Mouse (Mus musculus): Measurements from ENCODE around the gene Rapgef6. TPM values are rescaled to one million over a fixed set of nuclear protein-coding genes. Genes with fewer than 3 reads are reported as not detected.

The Rapgef6 gene
- polyA plus RNA-seq, 1 experiment: 3.2 TPM

DNA sequence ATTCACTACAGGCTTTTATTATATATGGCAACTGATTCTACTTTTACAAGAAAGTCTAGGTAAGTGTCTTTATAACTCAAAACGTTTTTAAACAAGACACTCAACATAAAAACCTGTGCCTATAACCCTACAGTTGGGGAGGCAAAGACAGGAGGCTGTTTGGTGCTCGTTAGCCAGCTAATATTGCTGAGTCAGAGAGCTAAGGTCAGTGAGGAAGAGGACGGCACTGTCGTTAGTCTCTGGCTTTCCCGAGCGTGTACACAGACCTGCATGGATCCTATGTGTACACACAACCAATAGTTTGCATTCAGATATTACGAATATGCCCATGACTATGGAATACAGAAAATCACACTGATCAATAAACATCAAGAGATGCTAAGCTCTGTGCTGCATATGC lies 208.7 kb downstream of the Rapgef6 start:
- Histone ChIP-seq H3K36me3 (ENCODE audit: control insufficient read depth, insufficient read depth) (peaks cover 24% of the 10 kb centered on the region), H3K4me3 (ENCODE audit: insufficient read depth, poor library complexity, severe bottlenecking) (no peak overlapping the region), H3K27me3 (ENCODE audit: control insufficient read depth, insufficient read depth, insufficient read length) (no peaks in the 10 kb centered on the region), H3K79me3 (ENCODE audit: low read depth) (no peaks in the 10 kb centered on the region), H3K79me2 (ENCODE audit: control insufficient read depth, insufficient read depth) (no peaks in the 10 kb centered on the region), H3ac (ENCODE audit: control insufficient read depth, insufficient read length, low read depth) (no peak overlapping the region)
- TF ChIP-seq MAX (IDR thresholded peaks at IDR 0.05): no peak

DNA sequence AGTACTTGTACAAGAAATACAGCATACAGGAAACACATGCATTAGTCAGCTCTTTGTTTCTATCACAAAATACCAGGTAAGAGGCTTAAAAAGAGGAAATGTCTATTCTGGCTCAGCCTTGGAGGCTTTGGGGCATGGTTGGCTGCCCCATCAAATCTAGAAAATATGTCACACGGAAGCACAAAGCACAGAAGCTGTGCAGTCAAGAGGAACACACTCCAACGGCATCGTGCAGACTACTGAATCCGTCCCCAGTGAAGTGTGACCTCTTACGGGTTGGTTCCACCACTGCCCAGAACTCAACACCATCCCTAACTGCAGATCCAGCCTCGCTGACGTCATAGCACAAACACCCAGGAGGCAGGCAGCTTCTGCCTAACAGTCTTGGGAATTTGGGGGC lies 210.9 kb downstream of the Rapgef6 start:
- no peak for TF ChIP-seq FOSL1 (IDR thresholded peaks at IDR 0.05; ENCODE audit: insufficient read depth, low read length, poor library complexity, severe bottlenecking)
- TF ChIP-seq CEBPB (IDR thresholded peaks at IDR 0.05; ENCODE audit: low read depth): no peak
- no peak for TF ChIP-seq MYOG (IDR thresholded peaks at IDR 0.05; ENCODE audit: control insufficient read depth, extremely low read depth, insufficient read length)
- no peak for TF ChIP-seq CTCF (IDR thresholded peaks at IDR 0.05; ENCODE audit: control insufficient read depth, insufficient read depth, insufficient read length)
- TF ChIP-seq MYOD1 (IDR thresholded peaks at IDR 0.05; ENCODE audit: control insufficient read depth, insufficient read length, low read depth): no peak
- TF ChIP-seq USF1 (IDR thresholded peaks at IDR 0.05; ENCODE audit: low read depth): no peak
- Histone ChIP-seq H3K27me3 (ENCODE audit: control insufficient read depth, insufficient read depth, insufficient read length) (no peaks in the 10 kb centered on the region), H3K36me3 (ENCODE audit: control insufficient read depth, insufficient read depth) (peaks cover 28% of the 10 kb centered on the region)

DNA sequence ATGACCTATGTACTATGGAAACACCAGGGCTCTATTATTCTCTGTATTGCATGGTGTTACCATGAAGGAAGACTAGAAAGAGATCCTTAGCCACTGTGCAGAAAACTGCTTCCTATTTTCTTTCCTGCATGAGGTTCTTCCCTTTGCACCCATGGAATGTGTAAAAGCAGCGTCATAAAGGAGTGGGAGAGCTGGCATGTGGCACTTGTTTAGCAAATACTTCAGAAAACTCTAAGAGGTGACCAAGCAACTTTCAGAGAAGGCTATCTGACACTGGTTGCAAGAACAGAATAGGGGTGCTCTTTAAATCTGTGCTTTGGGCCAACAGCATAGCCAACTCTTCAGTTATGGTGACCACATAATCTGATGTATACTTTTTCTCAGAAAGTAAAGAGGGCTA lies 212.5 kb downstream of the Rapgef6 start:
- no peaks in the 10 kb centered on the region for H3K79me2 ChIP-seq (ENCODE audit: control insufficient read depth, insufficient read depth)
- H3K4me3 ChIP-seq (ENCODE audit: insufficient read depth, poor library complexity, severe bottlenecking): no peak overlapping the region
- no peak for TF ChIP-seq MYOG (IDR thresholded peaks at IDR 0.05; ENCODE audit: control insufficient read depth, extremely low read depth, insufficient read length)
- no peak for TF ChIP-seq CTCF (IDR thresholded peaks at IDR 0.05; ENCODE audit: control insufficient read depth, insufficient read depth, insufficient read length)
- TF ChIP-seq FOSL1 (IDR thresholded peaks at IDR 0.05; ENCODE audit: insufficient read depth, low read length, poor library complexity, severe bottlenecking): no peak
- TF ChIP-seq USF1 (IDR thresholded peaks at IDR 0.05; ENCODE audit: low read depth): no peak
- no peak for TF ChIP-seq CEBPB (IDR thresholded peaks at IDR 0.05; ENCODE audit: low read depth)
- no peak for TF ChIP-seq MAX (IDR thresholded peaks at IDR 0.05)
- no peak for TF ChIP-seq MYOD1 (IDR thresholded peaks at IDR 0.05; ENCODE audit: control insufficient read depth, insufficient read length, low read depth)
- no peaks in the 10 kb centered on the region for H3K27me3 ChIP-seq (ENCODE audit: control insufficient read depth, insufficient read depth, insufficient read length)
- H3K79me3 ChIP-seq (ENCODE audit: low read depth): no peaks in the 10 kb centered on the region
- no peak overlapping the region for H3ac ChIP-seq (ENCODE audit: control insufficient read depth, insufficient read length, low read depth)
- peaks cover 41% of the 10 kb centered on the region for H3K36me3 ChIP-seq (ENCODE audit: control insufficient read depth, insufficient read depth)

More for the DNA sequence above, 210.9 kb downstream of the Rapgef6 start:
- Histone ChIP-seq H3K79me2 (ENCODE audit: control insufficient read depth, insufficient read depth) (no peaks in the 10 kb centered on the region), H3K4me3 (ENCODE audit: insufficient read depth, poor library complexity, severe bottlenecking) (no peak overlapping the region), H3ac (ENCODE audit: control insufficient read depth, insufficient read length, low read depth) (no peak overlapping the region), H3K79me3 (ENCODE audit: low read depth) (no peaks in the 10 kb centered on the region)

DNA sequence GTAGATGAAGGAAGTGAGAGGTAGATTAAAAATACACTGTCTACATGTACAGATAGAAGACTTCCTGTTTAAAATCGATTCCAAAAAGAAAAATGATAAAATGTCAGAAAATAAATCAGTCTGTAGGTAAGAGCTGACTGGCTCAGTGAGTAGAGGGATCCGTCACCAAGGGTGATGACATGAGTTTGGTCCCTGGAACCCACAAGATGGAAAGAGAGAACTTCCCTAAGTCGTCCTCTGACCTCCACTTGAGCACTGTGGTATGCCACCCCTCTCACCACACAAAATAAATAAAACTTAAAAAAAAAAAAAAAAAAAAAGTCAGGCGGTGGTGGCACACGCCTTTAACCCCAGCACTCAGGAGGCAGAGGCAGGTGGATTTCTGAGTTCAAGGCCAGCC lies 214.3 kb downstream of the Rapgef6 start:
- Histone ChIP-seq H3K36me3 (ENCODE audit: control insufficient read depth, insufficient read depth) (peaks cover 36% of the 10 kb centered on the region), H3K27me3 (ENCODE audit: control insufficient read depth, insufficient read depth, insufficient read length) (no peaks in the 10 kb centered on the region)
- no peak for TF ChIP-seq CTCF (IDR thresholded peaks at IDR 0.05; ENCODE audit: control insufficient read depth, insufficient read depth, insufficient read length)
- no peak for TF ChIP-seq MYOG (IDR thresholded peaks at IDR 0.05; ENCODE audit: control insufficient read depth, extremely low read depth, insufficient read length)
- TF ChIP-seq MYOD1 (IDR thresholded peaks at IDR 0.05; ENCODE audit: control insufficient read depth, insufficient read length, low read depth): no peak
- no peak for TF ChIP-seq MAX (IDR thresholded peaks at IDR 0.05)
- TF ChIP-seq FOSL1 (IDR thresholded peaks at IDR 0.05; ENCODE audit: insufficient read depth, low read length, poor library complexity, severe bottlenecking): no peak
- TF ChIP-seq CEBPB (IDR thresholded peaks at IDR 0.05; ENCODE audit: low read depth): no peak

DNA sequence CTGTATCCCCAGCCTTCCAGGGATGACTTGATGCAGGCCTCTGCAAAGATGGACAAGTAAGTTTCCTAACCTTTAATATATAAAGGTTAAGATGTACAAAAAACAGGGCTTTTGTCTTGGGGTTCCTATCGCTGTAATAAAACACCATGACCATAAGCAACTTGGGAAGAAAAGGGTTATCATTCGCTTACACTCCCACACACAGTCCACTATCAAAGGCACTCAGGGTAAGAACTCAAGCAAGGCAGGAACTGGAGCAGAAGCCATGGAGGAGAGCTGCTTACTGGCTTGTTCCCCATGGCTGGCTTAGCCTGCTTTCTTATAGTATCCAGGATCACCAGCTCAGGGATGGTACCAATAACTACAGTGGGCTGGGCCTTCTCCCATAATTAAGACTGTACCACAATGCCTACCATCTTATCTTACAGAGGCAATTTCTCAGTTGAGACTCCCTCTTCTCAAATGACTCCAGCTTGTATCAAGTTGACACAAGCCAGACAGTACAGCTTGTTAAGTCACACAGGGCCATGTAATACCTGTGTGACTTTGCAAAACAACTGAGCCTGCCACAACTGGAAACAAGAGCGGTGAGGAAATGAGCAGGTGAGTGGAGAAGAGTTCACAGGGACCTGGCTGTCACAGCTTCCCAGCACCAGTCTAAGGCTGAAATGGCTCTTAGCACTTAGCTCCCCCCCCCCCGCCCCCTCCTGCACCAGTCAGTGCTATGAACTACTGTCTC lies 216.5 kb downstream of the Rapgef6 start:
- no peak overlapping the region for H3K4me3 ChIP-seq (ENCODE audit: insufficient read depth, poor library complexity, severe bottlenecking)
- no peak overlapping the region for H3ac ChIP-seq (ENCODE audit: control insufficient read depth, insufficient read length, low read depth)
- peaks cover 11% of the 10 kb centered on the region for H3K79me2 ChIP-seq (ENCODE audit: control insufficient read depth, insufficient read depth)
- no peaks in the 10 kb centered on the region for H3K79me3 ChIP-seq (ENCODE audit: low read depth)
- no peak for TF ChIP-seq MYOD1 (IDR thresholded peaks at IDR 0.05; ENCODE audit: control insufficient read depth, insufficient read length, low read depth)
- TF ChIP-seq FOSL1 (IDR thresholded peaks at IDR 0.05; ENCODE audit: insufficient read depth, low read length, poor library complexity, severe bottlenecking): no peak
- no peak for TF ChIP-seq MYOG (IDR thresholded peaks at IDR 0.05; ENCODE audit: control insufficient read depth, extremely low read depth, insufficient read length)
- no peak for TF ChIP-seq MAX (IDR thresholded peaks at IDR 0.05)
- no peak for TF ChIP-seq CTCF (IDR thresholded peaks at IDR 0.05; ENCODE audit: control insufficient read depth, insufficient read depth, insufficient read length)
- H3K36me3 ChIP-seq (ENCODE audit: control insufficient read depth, insufficient read depth): peaks cover 32% of the 10 kb centered on the region
- H3K27me3 ChIP-seq (ENCODE audit: control insufficient read depth, insufficient read depth, insufficient read length): no peaks in the 10 kb centered on the region

More for the DNA sequence above, 214.3 kb downstream of the Rapgef6 start:
- Histone ChIP-seq H3K79me2 (ENCODE audit: control insufficient read depth, insufficient read depth) (no peaks in the 10 kb centered on the region), H3ac (ENCODE audit: control insufficient read depth, insufficient read length, low read depth) (no peak overlapping the region), H3K79me3 (ENCODE audit: low read depth) (no peaks in the 10 kb centered on the region), H3K4me3 (ENCODE audit: insufficient read depth, poor library complexity, severe bottlenecking) (no peak overlapping the region)

DNA sequence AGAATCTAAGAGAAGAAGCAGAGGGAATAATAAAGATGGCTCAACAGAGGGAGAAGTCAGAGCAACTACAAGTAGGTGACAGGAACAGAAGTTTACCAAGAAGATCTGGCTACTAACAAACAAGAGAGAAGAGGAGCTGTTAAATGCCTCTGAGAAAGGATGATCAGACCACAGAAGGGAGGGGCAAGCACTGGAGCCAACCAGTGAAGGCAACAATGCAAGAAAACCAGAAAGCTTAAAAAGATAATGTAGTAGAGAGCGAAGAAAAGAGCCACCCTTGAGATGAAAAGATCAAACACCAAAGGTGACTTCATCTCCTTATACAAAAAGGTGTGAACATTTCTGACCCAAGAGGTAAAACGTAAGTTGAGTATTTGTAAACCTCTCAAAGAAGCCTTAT lies 218.7 kb downstream of the Rapgef6 start:
- TF ChIP-seq FOSL1 (IDR thresholded peaks at IDR 0.05; ENCODE audit: insufficient read depth, low read length, poor library complexity, severe bottlenecking) (no peak), USF1 (IDR thresholded peaks at IDR 0.05; ENCODE audit: low read depth) (no peak)
- Histone ChIP-seq H3K4me3 (ENCODE audit: insufficient read depth, poor library complexity, severe bottlenecking) (no peak overlapping the region), H3ac (ENCODE audit: control insufficient read depth, insufficient read length, low read depth) (no peak overlapping the region), H3K36me3 (ENCODE audit: control insufficient read depth, insufficient read depth) (peaks cover 25% of the 10 kb centered on the region), H3K27me3 (ENCODE audit: control insufficient read depth, insufficient read depth, insufficient read length) (no peaks in the 10 kb centered on the region), H3K79me2 (ENCODE audit: control insufficient read depth, insufficient read depth) (peaks cover 16% of the 10 kb centered on the region), H3K79me3 (ENCODE audit: low read depth) (no peaks in the 10 kb centered on the region)

All from C2C12 (cell line).